Mouse (Mus musculus): ENCODE results near the gene Ppil4. TPM values are rescaled to one million over a fixed set of nuclear protein-coding genes. Genes with fewer than 3 reads are reported as not detected.

Ppil4 gene
- polyA plus RNA-seq, 1 experiment: 3.3 TPM

- Histone ChIP-seq H3K27ac (ENCODE audit: insufficient read depth, low read depth, low read length) (no peak overlapping the region), H3K27me3 (ENCODE audit: control insufficient read depth, insufficient read depth, low read length) (no peaks in the 10 kb centered on the region), H3K36me3 (ENCODE audit: control insufficient read depth, insufficient read depth, low read length) (peaks cover 38% of the 10 kb centered on the region), H3K4me1 (ENCODE audit: control insufficient read depth, insufficient read depth, insufficient read length, low read length) (peaks cover 16% of the 10 kb centered on the region), H3K4me3 (ENCODE audit: low read depth, low read length) (no peak overlapping the region)
- TF ChIP-seq POLR2A (IDR thresholded peaks at IDR 0.05; ENCODE audit: low read depth, low read length): no peak
- no peak for TF ChIP-seq CTCF (IDR thresholded peaks at IDR 0.05; ENCODE audit: extremely low read depth, insufficient read length, insufficient replicate concordance, low read depth, low read length)
- WGBS: 75% methylated on average over 50 of the region's 50 CpGs
These were observed 74.3 kb downstream of the Ppil4 start for GRCm38 (mm10) chr10:7866762-7867665.

- TF ChIP-seq POLR2A (IDR thresholded peaks at IDR 0.05; ENCODE audit: low read depth, low read length) (no peak), CTCF (IDR thresholded peaks at IDR 0.05; ENCODE audit: extremely low read depth, insufficient read length, insufficient replicate concordance, low read depth, low read length) (no peak)
- Histone ChIP-seq H3K27ac (ENCODE audit: insufficient read depth, low read depth, low read length) (no peak overlapping the region), H3K27me3 (ENCODE audit: control insufficient read depth, insufficient read depth, low read length) (no peaks in the 10 kb centered on the region), H3K4me3 (ENCODE audit: low read depth, low read length) (no peak overlapping the region), H3K4me1 (ENCODE audit: control insufficient read depth, insufficient read depth, insufficient read length, low read length) (peaks cover 13% of the 10 kb centered on the region; the same call in 1 of the 2 replicates), H3K36me3 (ENCODE audit: control insufficient read depth, insufficient read depth, low read length) (peaks cover 33% of the 10 kb centered on the region)
- WGBS: 76% methylated on average over 21 of the region's 21 CpGs
These were observed 75.0 kb downstream of the Ppil4 start for GRCm38 (mm10) chr10:7867666-7868030.

GRCm38 (mm10) chr10:7869746-7870145, 77.1 kb downstream of the Ppil4 start:
- H3K36me3 ChIP-seq (ENCODE audit: control insufficient read depth, insufficient read depth, low read length): peaks cover 28% of the 10 kb centered on the region
- H3K4me1 ChIP-seq (ENCODE audit: control insufficient read depth, insufficient read depth, insufficient read length, low read length): peaks cover 3% of the 10 kb centered on the region; the same call in 1 of the 2 replicates
- TF ChIP-seq CTCF (IDR thresholded peaks at IDR 0.05; ENCODE audit: extremely low read depth, insufficient read length, insufficient replicate concordance, low read depth, low read length): no peak
- no peak for TF ChIP-seq POLR2A (IDR thresholded peaks at IDR 0.05; ENCODE audit: low read depth, low read length)
- H3K27ac ChIP-seq (ENCODE audit: insufficient read depth, low read depth, low read length): no peak overlapping the region
- H3K4me3 ChIP-seq (ENCODE audit: low read depth, low read length): no peak overlapping the region
- 88% methylated on average over 8 of the region's 8 CpGs for WGBS
- H3K27me3 ChIP-seq (ENCODE audit: control insufficient read depth, insufficient read depth, low read length): no peaks in the 10 kb centered on the region

- peaks cover 27% of the 10 kb centered on the region for H3K36me3 ChIP-seq (ENCODE audit: control insufficient read depth, insufficient read depth, low read length)
- no peak overlapping the region for H3K4me3 ChIP-seq (ENCODE audit: low read depth, low read length)
- TF ChIP-seq POLR2A (IDR thresholded peaks at IDR 0.05; ENCODE audit: low read depth, low read length) (no peak), CTCF (IDR thresholded peaks at IDR 0.05; ENCODE audit: extremely low read depth, insufficient read length, insufficient replicate concordance, low read depth, low read length) (peak; percentile 66; the same call in 1 of the 2 replicates)
- H3K27me3 ChIP-seq (ENCODE audit: control insufficient read depth, insufficient read depth, low read length): no peaks in the 10 kb centered on the region
- peaks cover 3% of the 10 kb centered on the region; the same call in 1 of the 2 replicates for H3K4me1 ChIP-seq (ENCODE audit: control insufficient read depth, insufficient read depth, insufficient read length, low read length)
- 64% methylated on average over 11 of the region's 11 CpGs for WGBS
- no peak overlapping the region for H3K27ac ChIP-seq (ENCODE audit: insufficient read depth, low read depth, low read length)
These were observed 78.1 kb downstream of the Ppil4 start for GRCm38 (mm10) chr10:7870571-7871315.

GRCm38 (mm10) chr10:7871381-7872020, 78.8 kb downstream of the Ppil4 start:
- WGBS: 51% methylated on average over 5 of the region's 5 CpGs
- no peaks in the 10 kb centered on the region for H3K27me3 ChIP-seq (ENCODE audit: control insufficient read depth, insufficient read depth, low read length)
- no peak overlapping the region for H3K27ac ChIP-seq (ENCODE audit: insufficient read depth, low read depth, low read length)
- TF ChIP-seq POLR2A (IDR thresholded peaks at IDR 0.05; ENCODE audit: low read depth, low read length): no peak
- no peak for TF ChIP-seq CTCF (IDR thresholded peaks at IDR 0.05; ENCODE audit: extremely low read depth, insufficient read length, insufficient replicate concordance, low read depth, low read length)
- no peak overlapping the region for H3K4me3 ChIP-seq (ENCODE audit: low read depth, low read length)
- H3K36me3 ChIP-seq (ENCODE audit: control insufficient read depth, insufficient read depth, low read length): peaks cover 24% of the 10 kb centered on the region
- peaks cover 3% of the 10 kb centered on the region; the same call in 1 of the 2 replicates for H3K4me1 ChIP-seq (ENCODE audit: control insufficient read depth, insufficient read depth, insufficient read length, low read length)

Other genes starting within 250 kb of the Ppil4 start
- 3.9 and 5.1 TPM in 2 replicates for gene Lrp11, start 203.1 kb upstream of the Ppil4 start, polyA plus RNA-seq (2012; rRNA removed)
- 1.7 and 2.6 TPM in 2 replicates for gene Nup43, start 125.4 kb upstream of the Ppil4 start, polyA plus RNA-seq (2012; rRNA removed)
- 8.6 and 14.7 TPM in 2 replicates for gene Pcmt1, start 111.8 kb upstream of the Ppil4 start, polyA plus RNA-seq (2012; rRNA removed)
- 3.9 and 9.0 TPM in 2 replicates for gene Lats1, start 111.7 kb upstream of the Ppil4 start, polyA plus RNA-seq (2012; rRNA removed)
- 0.96 and 1.9 TPM in 2 replicates for gene Katna1, start 66.9 kb upstream of the Ppil4 start, polyA plus RNA-seq (2012; rRNA removed)
- gene Ginm1, start 67 bp upstream of the Ppil4 start, polyA plus RNA-seq (2012; rRNA removed): 5.0 and 11.6 TPM in 2 replicates
- gene Zc3h12d, start 39.6 kb downstream of the Ppil4 start, polyA plus RNA-seq (2012; rRNA removed): 4.0 and 12.8 TPM in 2 replicates
- gene Tab2, start 163.3 kb downstream of the Ppil4 start, polyA plus RNA-seq (2012; rRNA removed): 9.1 and 19.7 TPM in 2 replicates